Mouse (Mus musculus) heart, embryonic 13.5 days (tissue): Measurements from ENCODE around the gene Bank1. TPM values are rescaled to one million over a fixed set of nuclear protein-coding genes. Genes with fewer than 3 reads are reported as not detected.

Source experiments
- ATAC-seq: fragments of 200-750 bp; cut with Nextera tagmentation; 2 replicates; pipeline ENCODE4 v1.8.0; 2017; ENCODE audit warnings: moderate TSS enrichment; ENCODE audit not compliant: insufficient number of reproducible peaks, low FRiP score, low TSS enrichment; ENCODE audit errors: extremely low read depth
- H3K27ac ChIP-seq: fragments of 300-500 bp; sonication (generic); replicated peaks from 2 replicates; pipeline ENCODE4 v1.5.1; 2015; ENCODE audit warnings: moderate library complexity, mild to moderate bottlenecking, inconsistent platforms
- H3K27me3 ChIP-seq: fragments of 300-500 bp; sonication (generic); replicated peaks from 2 replicates; pipeline ENCODE4 v1.6.1; 2015; ENCODE audit warnings: mild to moderate bottlenecking, inconsistent platforms
- H3K36me3 ChIP-seq: fragments of 300-500 bp; sonication (generic); 2 replicates; pipeline ENCODE4 v1.6.1; 2015; ENCODE audit warnings: mild to moderate bottlenecking, inconsistent platforms
- H3K4me1 ChIP-seq: fragments of 300-500 bp; sonication (generic); 2 replicates; pipeline ENCODE4 v1.6.1; 2015; ENCODE audit warnings: inconsistent platforms
- H3K4me2 ChIP-seq: fragments of 300-500 bp; sonication (generic); 2 replicates; pipeline ENCODE4 v1.6.1; 2015; ENCODE audit warnings: inconsistent platforms, mild to moderate bottlenecking, moderate library complexity
- H3K4me3 ChIP-seq: fragments of 300-500 bp; sonication (generic); 2 replicates; pipeline ENCODE4 v1.5.1; 2015; ENCODE audit warnings: moderate library complexity, mild to moderate bottlenecking, inconsistent platforms
- H3K9ac ChIP-seq: fragments of 300-500 bp; sonication (generic); 2 replicates; pipeline ENCODE4 v1.6.1; 2015; ENCODE audit warnings: inconsistent platforms, mild to moderate bottlenecking, moderate library complexity
- H3K9me3 ChIP-seq: fragments of 300-500 bp; sonication (generic); 2 replicates; pipeline ENCODE4 v1.6.1; 2016; ENCODE audit warnings: inconsistent platforms
- WGBS: fragments of 180-500 bp; shearing (Covaris S2); methylation state at CpG from one replicate; pipeline ENCODE4 v1.1.7; 2015; ENCODE audit warnings: mixed read lengths; 5-methylcytosine and 5-hydroxymethylcytosine counted together
- polyA plus RNA-seq: library from polyadenylated mRNA; unstranded; fragments of >200 nt; fragmentation: Nextera tagmentation; extraction: Ambion mirVana; gene quantifications from 2 replicates; pipeline ENCODE4 v1.2.1, GENCODE M21; 2015

Gene Bank1
- polyA plus RNA-seq = 0.41 and 0.47 TPM in 2 replicates

DNA sequence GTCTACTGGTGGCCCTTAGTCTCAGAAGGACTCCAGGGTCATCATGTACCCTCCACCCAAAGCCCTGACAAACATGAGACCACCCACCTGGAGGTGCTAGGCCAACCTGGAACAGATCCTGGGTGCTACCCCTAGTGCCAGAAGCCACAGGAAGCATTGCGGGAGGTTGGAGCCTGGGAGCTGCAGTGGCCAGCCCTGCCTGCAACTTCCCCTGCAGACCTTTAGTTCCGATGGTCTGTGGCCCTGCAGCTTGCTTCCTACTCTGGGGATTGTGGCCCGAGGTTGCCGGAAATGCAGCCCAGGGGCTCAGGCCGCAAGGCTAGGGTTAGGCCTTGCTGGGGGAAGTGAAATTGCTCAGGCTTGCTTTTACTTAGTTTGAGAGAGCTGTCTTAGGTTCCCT is at the start of gene Bank1:
Gene Bank1 (minus strand): TSS at position 284 of the 400 bp plus-strand sequence.
- Histone ChIP-seq H3K27ac (no peak within 1 kb of the TSS), H3K4me1 (no peaks in the 10 kb centered on the region), H3K9ac (no peak within 1 kb of the TSS), H3K4me3 (no peak within 1 kb of the TSS), H3K9me3 (no peaks in the 10 kb centered on the region), H3K36me3 (no peaks in the 10 kb centered on the region), H3K27me3 (no peaks in the 10 kb centered on the region), H3K4me2 (no peak within 1 kb of the TSS)
- WGBS = 62% methylated on average over 5 of the region's 5 CpGs
- no peak for ATAC-seq

DNA sequence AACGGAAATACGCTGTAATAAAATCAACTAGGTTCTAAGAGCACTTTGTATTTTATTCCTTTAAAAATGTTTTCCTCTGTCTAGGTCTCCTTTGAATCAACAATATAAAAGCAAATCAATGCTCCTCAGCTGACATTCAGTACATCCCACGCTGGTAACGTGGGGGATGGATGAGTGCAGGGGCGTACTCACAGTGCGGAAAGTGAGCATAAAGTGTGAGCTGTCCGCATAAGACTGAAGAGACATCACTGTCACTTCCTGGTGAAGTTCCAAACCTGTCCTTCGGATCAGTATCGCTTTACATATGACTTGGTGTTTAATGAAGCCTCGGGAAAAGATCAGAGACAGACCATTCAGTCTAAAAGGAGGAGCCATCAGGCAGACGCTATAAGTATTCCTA is 44.0 kb upstream of the Bank1 start:
- no peaks in the 10 kb centered on the region for H3K4me1 ChIP-seq
- H3K36me3 ChIP-seq = no peaks in the 10 kb centered on the region
- no peak for ATAC-seq
- no peaks in the 10 kb centered on the region for H3K9me3 ChIP-seq
- H3K27ac ChIP-seq = no peak overlapping the region
- 73% methylated on average over 11 of the region's 11 CpGs for WGBS
- no peaks in the 10 kb centered on the region for H3K27me3 ChIP-seq
- H3K4me2 ChIP-seq = no peak overlapping the region
- no peak overlapping the region for H3K4me3 ChIP-seq
- no peak overlapping the region for H3K9ac ChIP-seq

GRCm38 (mm10) chr3:136369466-136369865 is 43.6 kb upstream of the Bank1 start:
- Histone ChIP-seq H3K4me1 (no peaks in the 10 kb centered on the region), H3K9ac (no peak overlapping the region), H3K4me2 (no peak overlapping the region), H3K4me3 (no peak overlapping the region), H3K27ac (no peak overlapping the region), H3K36me3 (no peaks in the 10 kb centered on the region), H3K9me3 (no peaks in the 10 kb centered on the region), H3K27me3 (no peaks in the 10 kb centered on the region)
- WGBS = 73% methylated on average over 9 of the region's 9 CpGs
- no peak for ATAC-seq

- no peak for ATAC-seq
- Histone ChIP-seq H3K27ac (no peak overlapping the region), H3K4me1 (no peaks in the 10 kb centered on the region), H3K9me3 (no peaks in the 10 kb centered on the region), H3K9ac (no peak overlapping the region), H3K27me3 (no peaks in the 10 kb centered on the region), H3K4me2 (no peak overlapping the region), H3K4me3 (no peak overlapping the region), H3K36me3 (no peaks in the 10 kb centered on the region)
- WGBS = 76% methylated on average over 4 of the region's 4 CpGs
These were observed 42.7 kb upstream of the Bank1 start for GRCm38 (mm10) chr3:136368505-136368999.

- Histone ChIP-seq H3K36me3 (no peaks in the 10 kb centered on the region), H3K9me3 (no peaks in the 10 kb centered on the region), H3K9ac (no peak overlapping the region), H3K27me3 (no peaks in the 10 kb centered on the region), H3K27ac (no peak overlapping the region), H3K4me1 (no peaks in the 10 kb centered on the region), H3K4me3 (no peak overlapping the region), H3K4me2 (no peak overlapping the region)
- ATAC-seq = no peak
- 75% methylated on average over 7 of the region's 7 CpGs for WGBS
These were observed 23.8 kb upstream of the Bank1 start for GRCm38 (mm10) chr3:136349690-136350089.

DNA sequence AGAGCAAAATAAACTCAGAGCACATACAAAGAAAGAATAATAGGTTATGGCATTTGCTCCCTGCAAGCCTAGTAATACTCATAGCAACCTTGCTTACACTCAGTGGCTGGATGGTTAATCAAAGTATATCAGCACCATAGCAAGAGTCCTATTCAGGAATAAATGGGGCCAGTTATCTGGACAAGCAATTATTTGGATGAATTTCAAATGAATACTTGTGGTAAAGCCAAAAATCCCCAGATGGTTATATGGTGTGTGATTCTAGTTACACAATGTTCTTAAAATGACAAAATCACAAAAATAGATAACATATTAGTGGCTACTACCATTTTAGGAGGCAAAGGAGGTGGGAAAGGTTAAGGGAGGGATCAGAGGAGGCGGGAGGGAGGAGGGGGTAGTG is 22.7 kb upstream of the Bank1 start:
- Histone ChIP-seq H3K27me3 (no peaks in the 10 kb centered on the region), H3K4me3 (no peak overlapping the region), H3K4me1 (no peaks in the 10 kb centered on the region), H3K9ac (no peak overlapping the region), H3K27ac (no peak overlapping the region), H3K4me2 (no peak overlapping the region), H3K9me3 (no peaks in the 10 kb centered on the region), H3K36me3 (no peaks in the 10 kb centered on the region)
- 36% methylated on average over 1 of the region's 1 CpGs for WGBS
- no peak for ATAC-seq

- Histone ChIP-seq H3K4me1 (no peaks in the 10 kb centered on the region), H3K9me3 (no peaks in the 10 kb centered on the region), H3K4me2 (no peak overlapping the region), H3K27me3 (no peaks in the 10 kb centered on the region), H3K4me3 (no peak overlapping the region), H3K27ac (no peak overlapping the region), H3K36me3 (no peaks in the 10 kb centered on the region), H3K9ac (no peak overlapping the region)
- WGBS = 63% methylated on average over 1 of the region's 1 CpGs
- no peak for ATAC-seq
These were observed 21.4 kb upstream of the Bank1 start for GRCm38 (mm10) chr3:136347277-136347676.

DNA sequence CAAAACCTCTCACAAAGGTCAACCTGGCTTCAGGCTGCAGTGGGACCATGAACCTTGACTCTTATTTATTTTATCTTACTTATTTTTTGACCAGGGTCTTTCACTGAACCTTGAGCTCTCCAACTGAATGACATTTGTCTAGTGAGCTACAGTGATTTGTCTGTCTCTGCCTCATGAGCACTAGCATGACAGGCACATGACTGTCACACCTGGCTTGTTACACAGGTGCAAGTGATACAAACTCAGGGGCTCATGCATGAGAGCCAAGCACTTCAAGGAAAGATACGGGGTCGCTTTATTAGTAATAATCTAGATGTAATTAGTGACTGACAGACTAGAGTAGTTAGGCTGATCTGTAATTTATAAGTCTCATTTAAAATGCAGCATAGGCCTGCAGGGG is 16.0 kb upstream of the Bank1 start:
- no peaks in the 10 kb centered on the region for H3K36me3 ChIP-seq
- no peak overlapping the region for H3K27ac ChIP-seq
- 86% methylated on average over 2 of the region's 2 CpGs for WGBS
- no peaks in the 10 kb centered on the region for H3K27me3 ChIP-seq
- no peak overlapping the region for H3K4me3 ChIP-seq
- H3K4me2 ChIP-seq = no peak overlapping the region
- no peak overlapping the region for H3K9ac ChIP-seq
- H3K4me1 ChIP-seq = no peaks in the 10 kb centered on the region
- H3K9me3 ChIP-seq = no peaks in the 10 kb centered on the region
- ATAC-seq = no peak

DNA sequence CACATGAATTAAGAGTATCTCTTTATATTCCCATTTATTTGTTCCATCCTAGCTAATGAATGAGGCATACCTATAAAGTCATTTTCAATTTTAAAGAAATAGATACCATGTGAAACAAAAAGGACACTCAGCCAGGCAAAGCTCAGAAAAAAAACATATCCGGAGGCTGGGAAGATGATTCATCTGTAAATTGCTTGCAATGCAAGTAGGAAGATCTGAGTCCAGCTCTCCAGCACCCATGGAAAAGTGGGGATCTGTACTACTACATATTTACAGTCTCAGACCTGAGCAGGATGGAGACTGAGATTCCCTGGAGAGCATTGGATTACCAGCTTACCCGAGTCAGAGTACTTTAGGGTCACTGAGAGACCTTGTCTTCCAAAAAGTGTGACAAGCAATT is 14.0 kb upstream of the Bank1 start:
- no peaks in the 10 kb centered on the region for H3K9me3 ChIP-seq
- no peak for ATAC-seq
- H3K9ac ChIP-seq = no peak overlapping the region
- no peak overlapping the region for H3K4me3 ChIP-seq
- WGBS = 66% methylated on average over 2 of the region's 2 CpGs
- H3K4me2 ChIP-seq = no peak overlapping the region
- no peaks in the 10 kb centered on the region for H3K36me3 ChIP-seq
- no peaks in the 10 kb centered on the region for H3K27me3 ChIP-seq
- no peaks in the 10 kb centered on the region for H3K4me1 ChIP-seq
- no peak overlapping the region for H3K27ac ChIP-seq

GRCm38 (mm10) chr3:136331135-136331534 is 5.3 kb upstream of the Bank1 start:
- Histone ChIP-seq H3K4me3 (no peak overlapping the region), H3K4me1 (no peaks in the 10 kb centered on the region), H3K9me3 (no peaks in the 10 kb centered on the region), H3K27ac (no peak overlapping the region), H3K4me2 (no peak overlapping the region), H3K27me3 (no peaks in the 10 kb centered on the region), H3K9ac (no peak overlapping the region), H3K36me3 (no peaks in the 10 kb centered on the region)
- WGBS = 60% methylated on average over 2 of the region's 2 CpGs
- no peak for ATAC-seq

DNA sequence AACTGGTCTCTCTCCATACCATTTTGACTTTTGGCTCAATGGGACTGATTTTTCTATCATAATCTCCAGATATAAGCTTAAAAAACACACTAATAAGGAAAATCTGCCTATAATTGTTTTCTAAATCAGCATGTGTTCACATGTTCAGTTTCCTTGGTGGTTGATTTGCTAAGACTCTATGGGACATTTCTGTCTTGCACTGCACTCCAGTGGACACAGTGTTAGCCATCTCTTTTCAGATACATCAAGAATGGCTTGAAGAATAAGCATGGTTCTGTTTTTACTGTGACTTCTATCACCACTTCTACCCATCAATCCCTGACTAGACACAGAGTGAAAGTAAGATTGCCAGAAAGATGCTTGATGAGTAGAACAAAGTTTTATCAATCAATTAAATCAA is 4.2 kb upstream of the Bank1 start:
- no peak overlapping the region for H3K4me2 ChIP-seq
- H3K36me3 ChIP-seq = no peaks in the 10 kb centered on the region
- no peaks in the 10 kb centered on the region for H3K4me1 ChIP-seq
- H3K4me3 ChIP-seq = no peak overlapping the region
- no peak overlapping the region for H3K9ac ChIP-seq
- H3K9me3 ChIP-seq = no peaks in the 10 kb centered on the region
- no peaks in the 10 kb centered on the region for H3K27me3 ChIP-seq
- H3K27ac ChIP-seq = no peak overlapping the region
- ATAC-seq = no peak

- no peak overlapping the region for H3K4me3 ChIP-seq
- no peak overlapping the region for H3K27ac ChIP-seq
- H3K4me2 ChIP-seq = no peak overlapping the region
- no peaks in the 10 kb centered on the region for H3K27me3 ChIP-seq
- no peaks in the 10 kb centered on the region for H3K4me1 ChIP-seq
- no peaks in the 10 kb centered on the region for H3K36me3 ChIP-seq
- H3K9me3 ChIP-seq = no peaks in the 10 kb centered on the region
- 64% methylated on average over 6 of the region's 6 CpGs for WGBS
- H3K9ac ChIP-seq = no peak overlapping the region
- ATAC-seq = no peak
These were observed 3.3 kb upstream of the Bank1 start for GRCm38 (mm10) chr3:136329133-136329532.
